Mouse (Mus musculus): Measurements from ENCODE around the gene Serpinb6b. TPM values are rescaled to one million over a fixed set of nuclear protein-coding genes. Genes with fewer than 3 reads are reported as not detected.

The Serpinb6b gene
- polyA plus RNA-seq, 1 experiment from 2014 or later, result 6.1 TPM

- Histone ChIP-seq H3K79me2 (ENCODE audit: inconsistent target) (no peaks in the 10 kb centered on the region), H3K27ac (peak within 1 kb of the TSS; percentile 79), H3K36me3 (ENCODE audit: inconsistent target) (no peaks in the 10 kb centered on the region), H3K4me3 (ENCODE audit: inconsistent target) (peak within 1 kb of the TSS; percentile 21)
- 84% methylated on average over 3 of the region's 3 CpGs for WGBS (ENCODE audit: missing documents)
These were observed 37.9 kb downstream of the Serpinb6b start, which contains the start of gene Serpinb9 for GRCm38 (mm10) chr13:33002950-33003349. Gene Serpinb9, plus strand, starts transcription at chr13:33003250.

GRCm38 (mm10) chr13:33003523-33004413, 38.8 kb downstream of the Serpinb6b start:
- Histone ChIP-seq H3K27ac (peak overlapping the region; percentile 79), H3K4me3 (ENCODE audit: inconsistent target) (peak overlapping the region; percentile 21), H3K36me3 (ENCODE audit: inconsistent target) (0 out of 2 replicates have a peak, but pooled peaks cover 3% of the 10 kb centered on the region), H3K79me2 (ENCODE audit: inconsistent target) (no peaks in the 10 kb centered on the region)
- WGBS (ENCODE audit: missing documents), result 35% methylated on average over 8 of the region's 9 CpGs

GRCm38 (mm10) chr13:33004414-33005105, 39.6 kb downstream of the Serpinb6b start:
- 9% methylated on average over 12 of the region's 12 CpGs for WGBS (ENCODE audit: missing documents)
- Histone ChIP-seq H3K36me3 (ENCODE audit: inconsistent target) (peaks cover 10% of the 10 kb centered on the region; the same call in 1 of the 2 replicates), H3K79me2 (ENCODE audit: inconsistent target) (no peaks in the 10 kb centered on the region), H3K27ac (peak overlapping the region; percentile 79), H3K4me3 (ENCODE audit: inconsistent target) (peak overlapping the region; percentile 21)

- WGBS (ENCODE audit: missing documents), result 72% methylated on average over 2 of the region's 2 CpGs
- H3K4me3 ChIP-seq (ENCODE audit: inconsistent target), result no peak overlapping the region
- peak overlapping the region; percentile 79 for H3K27ac ChIP-seq
- peaks cover 19% of the 10 kb centered on the region; the same call in 1 of the 2 replicates for H3K36me3 ChIP-seq (ENCODE audit: inconsistent target)
- no peaks in the 10 kb centered on the region for H3K79me2 ChIP-seq (ENCODE audit: inconsistent target)
These were observed 40.6 kb downstream of the Serpinb6b start for GRCm38 (mm10) chr13:33005501-33006075.

GRCm38 (mm10) chr13:33006555-33006954, 41.5 kb downstream of the Serpinb6b start:
- Histone ChIP-seq H3K36me3 (ENCODE audit: inconsistent target) (peaks cover 20% of the 10 kb centered on the region; the same call in 1 of the 2 replicates), H3K79me2 (ENCODE audit: inconsistent target) (no peaks in the 10 kb centered on the region), H3K4me3 (ENCODE audit: inconsistent target) (no peak overlapping the region), H3K27ac (no peak overlapping the region)
- WGBS (ENCODE audit: missing documents), result 94% methylated on average over 3 of the region's 3 CpGs

- WGBS (ENCODE audit: missing documents), result 100% methylated on average over 1 of the region's 1 CpGs
- H3K36me3 ChIP-seq (ENCODE audit: inconsistent target), result peaks cover 36% of the 10 kb centered on the region
These were observed 47.4 kb downstream of the Serpinb6b start for GRCm38 (mm10) chr13:33012395-33012794.

GRCm38 (mm10) chr13:33013271-33013670, 48.3 kb downstream of the Serpinb6b start:
- peaks cover 36% of the 10 kb centered on the region for H3K36me3 ChIP-seq (ENCODE audit: inconsistent target)
- no peak overlapping the region for H3K4me3 ChIP-seq (ENCODE audit: inconsistent target)
- 71% methylated on average over 2 of the region's 2 CpGs for WGBS (ENCODE audit: missing documents)
- H3K79me2 ChIP-seq (ENCODE audit: inconsistent target), result no peaks in the 10 kb centered on the region
- no peak overlapping the region for H3K27ac ChIP-seq

More at GRCm38 (mm10) chr13:33012395-33012794, 47.4 kb downstream of the Serpinb6b start:
- Histone ChIP-seq H3K79me2 (ENCODE audit: inconsistent target) (no peaks in the 10 kb centered on the region), H3K27ac (no peak overlapping the region), H3K4me3 (ENCODE audit: inconsistent target) (no peak overlapping the region)

GRCm38 (mm10) chr13:33022371-33022770, 57.4 kb downstream of the Serpinb6b start:
- Histone ChIP-seq H3K27ac (no peak overlapping the region), H3K4me3 (ENCODE audit: inconsistent target) (no peak overlapping the region), H3K36me3 (ENCODE audit: inconsistent target) (no peaks in the 10 kb centered on the region), H3K79me2 (ENCODE audit: inconsistent target) (no peaks in the 10 kb centered on the region)
- 92% methylated on average over 1 of the region's 1 CpGs for WGBS (ENCODE audit: missing documents)

GRCm38 (mm10) chr13:33026427-33027057, 61.5 kb downstream of the Serpinb6b start:
- H3K36me3 ChIP-seq (ENCODE audit: inconsistent target), result no peaks in the 10 kb centered on the region
- no peaks in the 10 kb centered on the region for H3K79me2 ChIP-seq (ENCODE audit: inconsistent target)
- H3K27ac ChIP-seq, result no peak overlapping the region
- H3K4me3 ChIP-seq (ENCODE audit: inconsistent target), result no peak overlapping the region
- 58% methylated on average over 1 of the region's 1 CpGs for WGBS (ENCODE audit: missing documents)

- Histone ChIP-seq H3K4me3 (ENCODE audit: inconsistent target) (no peak within 1 kb of the TSS), H3K79me2 (ENCODE audit: inconsistent target) (no peaks in the 10 kb centered on the region), H3K27ac (no peak within 1 kb of the TSS), H3K36me3 (ENCODE audit: inconsistent target) (no peaks in the 10 kb centered on the region)
- 94% methylated on average over 2 of the region's 2 CpGs for WGBS (ENCODE audit: missing documents)
These were observed 62.2 kb downstream of the Serpinb6b start, which contains the start of gene Serpinb9b for GRCm38 (mm10) chr13:33027244-33027643. Gene Serpinb9b, plus strand, starts transcription at chr13:33027416.

- Histone ChIP-seq H3K36me3 (ENCODE audit: inconsistent target) (no peaks in the 10 kb centered on the region), H3K79me2 (ENCODE audit: inconsistent target) (no peaks in the 10 kb centered on the region), H3K4me3 (ENCODE audit: inconsistent target) (no peak overlapping the region), H3K27ac (no peak overlapping the region)
- WGBS (ENCODE audit: missing documents), result 75% methylated on average over 2 of the region's 2 CpGs
These were observed 63.1 kb downstream of the Serpinb6b start for GRCm38 (mm10) chr13:33028146-33028545.

GRCm38 (mm10) chr13:33028550-33028949, 63.5 kb downstream of the Serpinb6b start:
- no peak overlapping the region for H3K27ac ChIP-seq
- H3K79me2 ChIP-seq (ENCODE audit: inconsistent target), result no peaks in the 10 kb centered on the region
- no peaks in the 10 kb centered on the region for H3K36me3 ChIP-seq (ENCODE audit: inconsistent target)
- H3K4me3 ChIP-seq (ENCODE audit: inconsistent target), result no peak overlapping the region
- WGBS (ENCODE audit: missing documents), result 89% methylated on average over 2 of the region's 2 CpGs

Data from macrophage (primary cell).